Mouse (Mus musculus): ENCODE measurements around the gene 1110051M20Rik.

DNA sequence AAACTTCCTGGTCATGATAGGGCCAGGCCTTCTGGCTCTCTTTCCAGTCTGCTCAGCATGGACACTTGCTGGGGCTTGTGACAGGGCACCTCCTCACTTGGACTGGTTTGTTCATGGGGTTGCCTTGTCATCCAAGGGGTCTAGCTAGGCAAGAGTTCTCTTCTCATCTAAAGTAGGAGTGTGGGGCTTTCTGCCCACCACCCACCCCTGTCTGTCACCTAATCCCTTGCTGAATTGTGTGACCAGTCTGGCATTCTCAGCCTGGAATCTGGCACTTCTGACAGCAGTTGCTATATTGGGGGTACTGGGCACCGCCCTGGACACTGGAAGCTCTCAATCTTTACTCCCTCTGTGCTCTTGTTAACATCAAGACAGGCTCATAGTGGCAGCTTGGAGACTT lies 185.0 kb downstream of the 1110051M20Rik start:
- TF ChIP-seq EP300 (IDR thresholded peaks at IDR 0.05) (no peak), CTCF (IDR thresholded peaks at IDR 0.05) (no peak)

Data from lung, postnatal 0 days (tissue).